Comparison of ENCODE assay signal across 8 mouse cellular contexts in genomic region chr4:124894508-124895428, GRCm38 (mm10). TPM values are rescaled to one million over a fixed set of nuclear protein-coding genes. Genes with fewer than 3 reads are reported as not detected.
A peak's percentile ranks its signal among the peaks of the same experiment; 100 is the strongest.
DNase-seq lines count a peak whose midpoint lies in the region; ATAC-seq and TF ChIP-seq lines count a peak whose summit lies in the region.

No protein-coding gene starts in this region.

- no peak overlapping the region for H3K27ac ChIP-seq in ES-E14 (ENCODE audit: insufficient read depth, low read depth, low read length, poor library complexity, severe bottlenecking)
- no peak overlapping the region for H3K27ac ChIP-seq in embryonic facial prominence, embryonic 14.5 days (replicated peaks; ENCODE audit: low read depth, low read length)
- no peak overlapping the region for H3K27ac ChIP-seq in intestine, embryonic 15.5 days
- H3K27ac ChIP-seq in midbrain, embryonic 11.5 days (ENCODE audit: low read depth, low read length) = no peak overlapping the region

- H3K4me1 ChIP-seq in ES-E14 (ENCODE audit: control insufficient read depth in 2 of 2, insufficient read depth in 2 of 2, low read length in 2 of 2, poor library complexity in 1 of 2) = peaks cover 0 to 13% of the 10 kb centered on the region in 2 experiments; a peak in 3 of 4 replicates
- H3K4me1 ChIP-seq in embryonic facial prominence, embryonic 14.5 days (ENCODE audit: control insufficient read depth, insufficient read depth, low read length) = peaks cover 4% of the 10 kb centered on the region; the same call in 1 of the 2 replicates
- H3K4me1 ChIP-seq in intestine, embryonic 15.5 days (replicated peaks) = peaks cover 11% of the 10 kb centered on the region
- H3K4me1 ChIP-seq in midbrain, embryonic 11.5 days (ENCODE audit: control insufficient read depth, insufficient read depth, low read length) = peaks cover 35% of the 10 kb centered on the region

- DNase-seq in adrenal gland, adult 2 months = peak; percentile 35
- no peak for DNase-seq in adrenal gland, postnatal 4 days (ENCODE audit: low spot score in 2 of 2)
- no peak for DNase-seq in ES-E14 (ENCODE audit: low read depth, low spot score)
- no peak for DNase-seq in embryonic facial prominence, embryonic 14.5 days (ENCODE audit: low spot score)
- peak; percentile 92 for DNase-seq in midbrain, embryonic 11.5 days (ENCODE audit: low spot score, missing footprints)
- no peak for DNase-seq in kidney, postnatal 25 days

- H3K27me3 ChIP-seq in embryonic facial prominence, embryonic 14.5 days (replicated peaks; ENCODE audit: control insufficient read depth, insufficient read depth, low read length) = peaks cover 55% of the 10 kb centered on the region
- H3K27me3 ChIP-seq in intestine, embryonic 15.5 days (replicated peaks) = peaks cover 60% of the 10 kb centered on the region
- peaks cover 31% of the 10 kb centered on the region for H3K27me3 ChIP-seq in midbrain, embryonic 11.5 days (ENCODE audit: control insufficient read depth, insufficient read depth, low read length)

- peak overlapping the region; percentile 71 to 75 for H3K4me3 ChIP-seq in ES-E14 (ENCODE audit: insufficient read depth in 1 of 2, low read depth in 1 of 2, low read length in 2 of 2, poor library complexity in 1 of 2, severe bottlenecking in 1 of 2)
- H3K4me3 ChIP-seq in embryonic facial prominence, embryonic 14.5 days (ENCODE audit: low read depth, low read length) = peak overlapping the region; percentile 41
- H3K4me3 ChIP-seq in intestine, embryonic 15.5 days (replicated peaks) = peak overlapping the region; percentile 37
- H3K4me3 ChIP-seq in midbrain, embryonic 11.5 days (ENCODE audit: low read depth, low read length) = peak overlapping the region; percentile 48

- 4% methylated on average over 39 of the region's 83 CpGs for WGBS in embryonic facial prominence, embryonic 14.5 days
- 2% methylated on average over 82 of the region's 83 CpGs for WGBS in intestine, embryonic 15.5 days
- 1% methylated on average over 83 of the region's 83 CpGs for WGBS in midbrain, embryonic 11.5 days

- no peaks in the 10 kb centered on the region for H3K9me3 ChIP-seq in ES-E14 (ENCODE audit: control insufficient read depth, insufficient read depth, low read depth, low read length)
- H3K9me3 ChIP-seq in embryonic facial prominence, embryonic 14.5 days (ENCODE audit: control insufficient read depth, low read length) = no peaks in the 10 kb centered on the region
- no peaks in the 10 kb centered on the region for H3K9me3 ChIP-seq in intestine, embryonic 15.5 days
- no peaks in the 10 kb centered on the region for H3K9me3 ChIP-seq in midbrain, embryonic 11.5 days (ENCODE audit: control insufficient read depth, low read length)

- peak overlapping the region; percentile 73 for H3K4me2 ChIP-seq in embryonic facial prominence, embryonic 14.5 days (ENCODE audit: low read depth, low read length)
- H3K4me2 ChIP-seq in intestine, embryonic 15.5 days (replicated peaks) = peak overlapping the region; percentile 85
- peak overlapping the region; percentile 79 for H3K4me2 ChIP-seq in midbrain, embryonic 11.5 days

- H3K9ac ChIP-seq in ES-E14 (ENCODE audit: insufficient read depth, low read depth, low read length, poor library complexity, severe bottlenecking) = peak overlapping the region; percentile 25
- H3K9ac ChIP-seq in embryonic facial prominence, embryonic 14.5 days (ENCODE audit: low read depth, low read length) = 0 out of 2 replicates have a peak overlapping the region, but pooled peaks have one; percentile 25
- H3K9ac ChIP-seq in intestine, embryonic 15.5 days = no peak overlapping the region
- H3K9ac ChIP-seq in midbrain, embryonic 11.5 days (ENCODE audit: low read length) = peak overlapping the region; percentile 55

- in situ Hi-C loops in ES-E14 (cut with MboI; ENCODE audit: low sequenced_read_pairs in 2 of 2, unreplicated experiment in 2 of 2) = no loop called here

- no peaks in the 10 kb centered on the region for H3K36me3 ChIP-seq in ES-E14 (ENCODE audit: control insufficient read depth, insufficient read depth, low read length, poor library complexity, severe bottlenecking)
- H3K36me3 ChIP-seq in embryonic facial prominence, embryonic 14.5 days (ENCODE audit: control insufficient read depth, insufficient read depth, low read length) = no peaks in the 10 kb centered on the region
- H3K36me3 ChIP-seq in intestine, embryonic 15.5 days = no peaks in the 10 kb centered on the region
- no peaks in the 10 kb centered on the region for H3K36me3 ChIP-seq in midbrain, embryonic 11.5 days (ENCODE audit: control insufficient read depth, insufficient read depth, low read length)

- ATAC-seq in embryonic facial prominence, embryonic 14.5 days (ENCODE audit: low read depth) = no peak
- ATAC-seq in intestine, embryonic 15.5 days = no peak; the same call in 1 of the 2 replicates
- ATAC-seq in midbrain, embryonic 11.5 days (ENCODE audit: low FRiP score) = peak; percentile 65
- no peak for ATAC-seq in megakaryocyte-erythroid progenitor cell, adult 5-6 weeks (replicated peaks; ENCODE audit: low FRiP score, low TSS enrichment, poor library complexity, severe bottlenecking)

TF ChIP-seq in ES-E14, 5 proteins besides CTCF, POLR2A, EP300 and RAD21:
- TF ChIP-seq CHD2 (IDR thresholded peaks at IDR 0.05; ENCODE audit: low read depth, low read length) (no peak), HCFC1 (IDR thresholded peaks at IDR 0.05; ENCODE audit: borderline replicate concordance, insufficient read depth, low read length) (no peak), ZNF384 (IDR thresholded peaks at IDR 0.05; ENCODE audit: low read depth, low read length) (no peak), MAFK (IDR thresholded peaks at IDR 0.05; ENCODE audit: insufficient read depth, low read depth, low read length) (no peak), ZC3H11A (IDR thresholded peaks at IDR 0.05; ENCODE audit: borderline replicate concordance, low read depth, low read length) (no peak)

RNA-seq across cellular contexts. Expression of gene Epha10, which starts 14.1 kb away (rescaled TPM):
- total RNA-seq in adrenal gland, adult 2 months (2021) = 1 to 10 TPM; 1.7 to 2.9 TPM
- polyA plus RNA-seq in adrenal gland, adult 2 months (2012; rRNA removed) = 3.3 TPM in 2 replicates
- 10 to 100 TPM; 10.2 to 11.2 TPM for total RNA-seq in adrenal gland, postnatal 4 days (2021)
- 0.54 and 0.95 TPM in 2 replicates for total RNA-seq in ES-E14 (2012; rRNA removed)
- 0.29 and 0.58 TPM in 2 replicates for polyA plus RNA-seq in embryonic facial prominence, embryonic 14.5 days (2014; fragmentation: Nextera tagmentation; extraction: Ambion mirVana)
- polyA plus RNA-seq in intestine, embryonic 15.5 days (2015; fragmentation: Nextera tagmentation; extraction: Ambion mirVana) = 0.25 and 0.31 TPM in 2 replicates
- 4.6 and 4.7 TPM in 2 replicates for polyA plus RNA-seq in midbrain, embryonic 11.5 days (2014; fragmentation: Nextera tagmentation; extraction: Ambion mirVana)
- not detected in 2 replicates for total RNA-seq in megakaryocyte-erythroid progenitor cell, adult 5-6 weeks (2014; fragmentation: Nextera tagmentation)
- not detected in 2 replicates for total RNA-seq in megakaryocyte-erythroid progenitor cell, adult 5-6 weeks (2017)

RNA-seq across cellular contexts. Expression of gene Maneal, which starts 32.8 kb away (rescaled TPM):
- total RNA-seq in adrenal gland, adult 2 months (2021) = 1 to 10 TPM; 4.7 TPM
- 5.9 and 6.5 TPM in 2 replicates for polyA plus RNA-seq in adrenal gland, adult 2 months (2012; rRNA removed)
- 1 to 10 TPM; 7.3 to 7.6 TPM for total RNA-seq in adrenal gland, postnatal 4 days (2021)
- total RNA-seq in ES-E14 (2012; rRNA removed) = 5.4 and 10.5 TPM in 2 replicates
- polyA plus RNA-seq in embryonic facial prominence, embryonic 14.5 days (2014; fragmentation: Nextera tagmentation; extraction: Ambion mirVana) = 1.4 and 2.0 TPM in 2 replicates
- 0.54 and 0.57 TPM in 2 replicates for polyA plus RNA-seq in intestine, embryonic 15.5 days (2015; fragmentation: Nextera tagmentation; extraction: Ambion mirVana)
- 10.2 and 11.5 TPM in 2 replicates for polyA plus RNA-seq in midbrain, embryonic 11.5 days (2014; fragmentation: Nextera tagmentation; extraction: Ambion mirVana)
- not detected in 2 replicates for total RNA-seq in megakaryocyte-erythroid progenitor cell, adult 5-6 weeks (2014; fragmentation: Nextera tagmentation)
- total RNA-seq in megakaryocyte-erythroid progenitor cell, adult 5-6 weeks (2017) = 0.19 TPM in 1 of 2 replicates, not detected in the other

RNA-seq across cellular contexts. Expression of gene 9930104L06Rik, which starts 42.1 kb away (rescaled TPM):
- 10 to 100 TPM; 10.3 to 15.3 TPM for total RNA-seq in adrenal gland, adult 2 months (2021)
- 13.2 and 21.1 TPM in 2 replicates for polyA plus RNA-seq in adrenal gland, adult 2 months (2012; rRNA removed)
- 10 to 100 TPM; 17.8 to 23.3 TPM for total RNA-seq in adrenal gland, postnatal 4 days (2021)
- total RNA-seq in ES-E14 (2012; rRNA removed) = 23.8 and 32.6 TPM in 2 replicates
- 2.8 and 4.2 TPM in 2 replicates for polyA plus RNA-seq in embryonic facial prominence, embryonic 14.5 days (2014; fragmentation: Nextera tagmentation; extraction: Ambion mirVana)
- 10.1 and 10.7 TPM in 2 replicates for polyA plus RNA-seq in intestine, embryonic 15.5 days (2015; fragmentation: Nextera tagmentation; extraction: Ambion mirVana)
- polyA plus RNA-seq in midbrain, embryonic 11.5 days (2014; fragmentation: Nextera tagmentation; extraction: Ambion mirVana) = 3.8 and 4.3 TPM in 2 replicates
- total RNA-seq in megakaryocyte-erythroid progenitor cell, adult 5-6 weeks (2014; fragmentation: Nextera tagmentation) = 15.7 and 24.8 TPM in 2 replicates
- 10.1 and 19.5 TPM in 2 replicates for total RNA-seq in megakaryocyte-erythroid progenitor cell, adult 5-6 weeks (2017)

RNA-seq across cellular contexts. Expression of gene 1110065P20Rik, which starts 43.8 kb away (rescaled TPM):
- total RNA-seq in adrenal gland, adult 2 months (2021) = 10 to 100 TPM; 29.3 to 47.0 TPM
- polyA plus RNA-seq in adrenal gland, adult 2 months (2012; rRNA removed) = 63.4 and 70.0 TPM in 2 replicates
- 10 to 100 TPM; 50.8 to 60.1 TPM for total RNA-seq in adrenal gland, postnatal 4 days (2021)
- 21.4 and 25.8 TPM in 2 replicates for total RNA-seq in ES-E14 (2012; rRNA removed)
- polyA plus RNA-seq in embryonic facial prominence, embryonic 14.5 days (2014; fragmentation: Nextera tagmentation; extraction: Ambion mirVana) = 64.2 and 64.4 TPM in 2 replicates
- polyA plus RNA-seq in intestine, embryonic 15.5 days (2015; fragmentation: Nextera tagmentation; extraction: Ambion mirVana) = 43.3 and 47.7 TPM in 2 replicates
- polyA plus RNA-seq in midbrain, embryonic 11.5 days (2014; fragmentation: Nextera tagmentation; extraction: Ambion mirVana) = 52.7 and 60.0 TPM in 2 replicates
- 11.8 and 14.4 TPM in 2 replicates for total RNA-seq in megakaryocyte-erythroid progenitor cell, adult 5-6 weeks (2014; fragmentation: Nextera tagmentation)
- total RNA-seq in megakaryocyte-erythroid progenitor cell, adult 5-6 weeks (2017) = 1.5 and 4.2 TPM in 2 replicates

RNA-seq across cellular contexts. Expression of gene Yrdc, which starts 44.3 kb away (rescaled TPM):
- total RNA-seq in adrenal gland, adult 2 months (2021) = 10 to 100 TPM; 34.9 to 39.5 TPM
- 45.0 and 48.5 TPM in 2 replicates for polyA plus RNA-seq in adrenal gland, adult 2 months (2012; rRNA removed)
- 10 to 100 TPM; 42.2 to 42.3 TPM for total RNA-seq in adrenal gland, postnatal 4 days (2021)
- total RNA-seq in ES-E14 (2012; rRNA removed) = 82.7 and 85.3 TPM in 2 replicates
- 40.6 and 42.6 TPM in 2 replicates for polyA plus RNA-seq in embryonic facial prominence, embryonic 14.5 days (2014; fragmentation: Nextera tagmentation; extraction: Ambion mirVana)
- polyA plus RNA-seq in intestine, embryonic 15.5 days (2015; fragmentation: Nextera tagmentation; extraction: Ambion mirVana) = 32.0 and 36.6 TPM in 2 replicates
- polyA plus RNA-seq in midbrain, embryonic 11.5 days (2014; fragmentation: Nextera tagmentation; extraction: Ambion mirVana) = 43.0 and 47.9 TPM in 2 replicates
- 32.1 and 62.2 TPM in 2 replicates for total RNA-seq in megakaryocyte-erythroid progenitor cell, adult 5-6 weeks (2014; fragmentation: Nextera tagmentation)
- total RNA-seq in megakaryocyte-erythroid progenitor cell, adult 5-6 weeks (2017) = 15.5 and 30.5 TPM in 2 replicates

Comparison
In these comparisons a context has a peak if more than half of its experiments do, and no peak if none do; other contexts are left out.
1. DNase-seq: peak in adrenal gland, adult 2 months (single experiment) and midbrain, embryonic 11.5 days (single experiment); none in adrenal gland, postnatal 4 days (0 of 2), ES-E14 (single experiment), embryonic facial prominence, embryonic 14.5 days (single experiment) and kidney, postnatal 25 days (0 of 2).
2. Peak in every context shown above with its lines, with median percentiles within 50 percentile points of each other: H3K4me3 ChIP-seq and H3K4me2 ChIP-seq.